Mouse (Mus musculus): ENCODE measurements around the gene Hoxb5.

The Hoxb5 gene

DNA sequence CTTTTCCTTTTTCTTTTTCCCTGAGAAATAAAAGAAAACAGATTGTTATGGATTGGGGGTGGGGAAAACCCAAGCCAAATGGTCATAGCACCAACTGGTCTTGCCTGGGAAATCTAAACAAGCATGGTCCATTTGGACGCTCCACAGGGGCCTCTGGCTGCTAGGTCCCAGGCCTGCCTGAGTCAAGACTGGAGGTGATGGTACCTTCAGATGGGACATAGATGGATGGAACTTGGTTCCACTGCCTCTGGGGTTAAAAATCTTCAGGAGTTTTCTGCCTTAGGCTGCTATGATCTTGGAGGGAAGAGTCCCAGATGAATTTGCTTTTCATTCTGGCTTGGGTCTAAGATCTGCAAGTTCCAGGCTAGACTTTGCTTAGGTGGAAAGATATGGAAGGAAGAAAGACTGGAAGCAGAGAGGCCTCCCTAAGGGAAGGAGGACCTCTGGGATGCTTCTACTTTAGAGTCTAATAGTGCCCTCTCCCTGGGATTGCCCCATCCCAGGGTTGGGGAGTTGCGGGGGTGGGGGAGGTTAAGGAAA, 40.1 kb downstream of the Hoxb5 start:
- no peak for DNase-seq

GRCm38 (mm10) chr11:96344061-96344877, 41.1 kb downstream of the Hoxb5 start:
- DNase-seq = no peak

DNA sequence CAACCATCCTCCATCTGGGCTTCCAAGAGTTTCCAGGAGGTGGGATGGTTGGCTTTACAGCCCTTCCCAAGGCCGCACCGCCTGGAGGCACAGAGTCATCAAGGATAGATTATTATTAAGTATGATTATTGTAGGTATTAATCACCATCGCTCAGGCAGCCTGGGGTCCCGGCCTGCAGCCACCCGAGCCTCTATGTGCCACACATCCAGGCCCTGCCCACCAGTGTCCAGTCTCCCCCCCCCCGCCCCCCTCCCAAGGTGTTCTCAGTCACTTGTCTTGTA, 41.7 kb downstream of the Hoxb5 start:
- no peak for DNase-seq

- no peak for DNase-seq
Measured at GRCm38 (mm10) chr11:96345220-96345892, 42.2 kb downstream of the Hoxb5 start.

DNA sequence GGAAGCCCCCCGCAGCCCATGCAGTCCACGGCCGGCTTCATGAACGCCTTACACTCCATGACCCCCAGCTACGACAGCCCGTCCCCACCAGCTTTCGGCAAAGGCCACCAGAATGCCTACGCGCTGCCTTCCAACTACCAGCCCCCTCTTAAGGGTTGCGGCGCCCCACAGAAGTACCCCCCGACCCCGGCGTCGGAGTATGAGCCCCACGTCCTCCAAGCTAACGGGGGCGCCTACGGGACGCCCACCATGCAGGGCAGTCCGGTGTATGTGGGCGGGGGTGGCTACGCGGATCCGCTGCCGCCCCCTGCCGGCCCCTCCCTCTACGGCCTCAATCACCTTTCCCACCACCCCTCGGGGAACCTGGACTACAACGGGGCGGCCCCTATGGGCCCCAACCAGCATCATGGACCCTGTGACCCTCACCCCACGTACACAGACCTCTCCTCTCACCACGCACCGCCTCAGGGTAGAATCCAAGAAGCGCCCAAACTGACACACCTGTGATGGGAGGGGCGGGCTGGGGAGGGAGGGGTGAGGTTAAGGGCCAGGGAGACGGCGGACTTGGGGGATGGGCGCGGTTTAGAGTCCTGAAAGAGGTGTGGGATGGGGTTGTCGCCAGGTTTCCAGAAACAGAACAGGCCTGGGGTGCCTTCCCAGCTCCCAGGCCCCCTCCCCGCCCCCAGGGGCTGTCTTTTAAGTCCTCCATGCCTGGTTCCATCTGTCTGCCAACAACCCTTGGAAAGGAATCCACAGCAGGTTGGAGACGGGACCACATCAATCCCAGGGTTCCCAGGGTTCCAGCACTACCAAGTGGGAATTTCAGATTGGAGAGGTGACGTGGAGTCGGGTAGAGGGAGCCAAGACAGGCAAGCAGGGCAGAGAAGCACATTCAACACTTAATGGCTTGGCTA, 43.0 kb downstream of the Hoxb5 start:
- no peak for DNase-seq

- DNase-seq = no peak
Measured at GRCm38 (mm10) chr11:96346916-96347520, 43.9 kb downstream of the Hoxb5 start.

DNA sequence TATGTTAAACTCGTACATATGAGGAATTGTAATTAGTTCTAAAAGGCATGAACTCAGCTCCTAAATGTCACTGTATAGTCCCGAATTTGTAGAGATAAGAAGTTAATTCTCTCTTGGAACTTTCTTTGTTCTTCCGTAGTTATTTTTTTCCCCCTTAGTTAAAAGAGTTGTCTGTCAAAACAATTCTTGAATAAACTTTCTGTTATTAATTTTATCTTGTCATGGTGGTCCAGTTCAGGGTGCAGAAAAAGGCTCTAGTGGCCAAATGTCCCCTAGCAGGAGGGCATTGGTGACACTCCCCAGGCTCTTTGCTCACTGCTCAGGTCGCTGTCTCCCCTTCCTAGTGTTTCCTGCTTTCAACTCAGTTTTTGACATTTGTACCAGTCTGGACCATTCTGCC, 44.6 kb downstream of the Hoxb5 start:
- DNase-seq = no peak

DNA sequence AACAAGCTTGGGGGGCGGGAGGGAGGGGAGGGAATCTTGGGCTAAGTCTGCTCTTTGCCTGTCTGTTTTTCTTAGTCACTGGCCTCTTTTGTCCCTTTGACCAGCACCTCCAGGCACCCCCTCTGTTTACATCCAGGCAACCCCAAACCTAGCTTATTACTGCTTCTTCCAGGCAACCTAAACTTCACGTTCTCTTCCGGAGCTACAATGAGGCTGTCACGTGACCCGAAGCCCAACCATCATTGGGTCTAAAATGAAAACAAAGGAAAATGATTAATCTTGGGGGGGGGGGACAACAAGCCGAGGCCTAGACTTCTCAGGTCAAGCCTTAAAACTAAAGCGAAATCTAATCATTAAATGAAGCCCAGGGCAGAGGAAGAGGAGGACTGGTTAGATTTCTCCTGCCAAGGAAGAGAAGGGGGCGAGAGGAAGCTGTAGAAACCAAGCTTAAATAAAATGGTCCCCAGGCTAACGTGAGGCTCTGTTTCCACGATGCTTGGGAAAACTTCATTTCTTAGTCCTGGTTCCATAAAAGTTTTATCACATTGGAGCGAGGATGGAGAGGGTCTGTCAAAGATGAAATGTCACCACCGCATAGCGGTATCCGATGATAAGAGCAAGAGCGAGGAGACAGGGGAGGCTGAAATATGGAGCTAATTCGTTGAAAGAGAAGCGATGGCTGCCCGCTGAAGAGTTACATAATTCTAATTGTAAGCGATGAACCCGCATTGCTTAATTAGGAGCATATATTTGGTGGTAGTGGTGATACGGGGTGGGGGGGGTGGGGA, 45.2 kb downstream of the Hoxb5 start:
- no peak for DNase-seq

DNA sequence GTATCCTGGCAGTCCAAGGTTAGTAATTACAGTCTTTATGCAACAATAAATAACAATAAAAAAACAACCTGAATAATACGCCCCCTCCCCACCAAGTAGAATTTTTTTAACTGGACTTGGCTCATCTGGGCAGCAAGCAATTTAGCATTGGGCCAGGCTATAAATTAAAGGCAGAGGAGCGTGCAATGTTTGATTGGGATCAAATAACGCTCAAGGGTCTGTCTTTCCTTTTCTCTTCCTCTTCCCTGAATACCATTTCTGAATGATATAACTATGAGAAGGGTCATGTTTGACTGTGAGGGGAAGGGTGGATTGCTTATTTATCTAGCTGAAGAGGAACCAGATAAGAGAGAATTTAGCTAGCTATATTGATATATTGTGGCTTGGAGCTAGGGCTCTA, 45.9 kb downstream of the Hoxb5 start:
- DNase-seq = no peak

- DNase-seq = no peak
Measured at GRCm38 (mm10) chr11:96349491-96350340, 46.6 kb downstream of the Hoxb5 start.

GRCm38 (mm10) chr11:96350341-96350624, 47.1 kb downstream of the Hoxb5 start, which contains the start of gene Hoxb2:
TSS of gene Hoxb2 (plus strand) at chr11:96350525.
- no peak for DNase-seq

DNA sequence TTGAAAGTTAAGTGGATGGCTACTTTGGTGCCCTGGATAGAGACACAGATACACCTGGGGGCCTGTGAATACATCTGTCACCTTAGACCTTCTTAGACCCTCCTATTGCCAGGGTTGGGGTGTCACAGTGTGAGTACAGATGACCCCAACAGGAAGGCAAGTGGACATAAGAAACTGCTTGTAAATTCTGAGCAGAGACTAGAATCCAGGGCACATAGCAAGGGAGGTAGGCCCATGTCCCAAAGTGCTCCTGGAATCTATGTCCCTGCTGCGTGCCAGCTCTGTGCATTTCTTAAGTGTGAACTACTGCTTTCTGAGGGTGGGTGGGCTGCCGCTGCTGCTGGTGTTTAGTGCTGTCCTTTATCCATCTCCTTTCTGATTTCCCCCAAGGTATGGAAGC, 47.7 kb downstream of the Hoxb5 start:
- no peak for DNase-seq

DNA sequence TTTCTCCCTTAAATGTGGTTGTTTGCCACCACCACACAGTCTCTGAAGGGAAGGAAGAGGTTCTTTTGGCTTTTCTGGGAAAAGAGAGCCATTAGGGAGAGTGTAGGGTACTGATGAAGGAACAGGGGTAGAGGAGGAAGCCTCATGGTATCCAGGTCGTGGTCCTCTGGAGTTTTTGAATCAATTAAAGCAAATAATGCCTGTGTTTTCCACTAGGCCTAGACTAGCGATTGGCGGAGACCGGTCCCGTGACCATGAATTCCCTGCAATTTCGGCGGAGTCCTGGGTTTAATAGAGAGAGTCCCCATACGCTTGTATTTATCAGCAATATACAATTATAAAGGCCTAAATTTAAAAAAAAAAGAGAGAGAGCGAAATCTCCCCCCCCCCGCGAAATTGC, 48.2 kb downstream of the Hoxb5 start:
- DNase-seq = no peak

DNA sequence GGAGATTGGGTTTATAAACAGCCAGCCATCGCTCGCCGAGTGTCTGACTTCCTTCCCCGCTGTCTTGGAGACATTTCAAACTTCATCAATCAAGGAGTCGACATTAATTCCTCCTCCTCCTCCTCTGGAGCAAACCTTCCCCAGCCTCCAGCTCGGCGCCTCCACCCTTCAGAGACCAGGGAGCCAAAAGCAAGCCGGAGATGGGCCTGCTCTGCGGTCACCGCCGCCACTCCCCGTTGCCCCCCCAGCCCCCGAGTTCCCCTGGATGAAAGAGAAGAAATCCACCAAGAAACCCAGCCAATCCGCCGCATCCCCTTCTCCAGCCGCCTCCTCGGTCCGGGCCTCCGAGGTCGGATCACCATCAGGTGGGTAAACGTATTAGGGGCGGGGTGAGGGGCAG, 48.7 kb downstream of the Hoxb5 start:
- DNase-seq = no peak

DNA sequence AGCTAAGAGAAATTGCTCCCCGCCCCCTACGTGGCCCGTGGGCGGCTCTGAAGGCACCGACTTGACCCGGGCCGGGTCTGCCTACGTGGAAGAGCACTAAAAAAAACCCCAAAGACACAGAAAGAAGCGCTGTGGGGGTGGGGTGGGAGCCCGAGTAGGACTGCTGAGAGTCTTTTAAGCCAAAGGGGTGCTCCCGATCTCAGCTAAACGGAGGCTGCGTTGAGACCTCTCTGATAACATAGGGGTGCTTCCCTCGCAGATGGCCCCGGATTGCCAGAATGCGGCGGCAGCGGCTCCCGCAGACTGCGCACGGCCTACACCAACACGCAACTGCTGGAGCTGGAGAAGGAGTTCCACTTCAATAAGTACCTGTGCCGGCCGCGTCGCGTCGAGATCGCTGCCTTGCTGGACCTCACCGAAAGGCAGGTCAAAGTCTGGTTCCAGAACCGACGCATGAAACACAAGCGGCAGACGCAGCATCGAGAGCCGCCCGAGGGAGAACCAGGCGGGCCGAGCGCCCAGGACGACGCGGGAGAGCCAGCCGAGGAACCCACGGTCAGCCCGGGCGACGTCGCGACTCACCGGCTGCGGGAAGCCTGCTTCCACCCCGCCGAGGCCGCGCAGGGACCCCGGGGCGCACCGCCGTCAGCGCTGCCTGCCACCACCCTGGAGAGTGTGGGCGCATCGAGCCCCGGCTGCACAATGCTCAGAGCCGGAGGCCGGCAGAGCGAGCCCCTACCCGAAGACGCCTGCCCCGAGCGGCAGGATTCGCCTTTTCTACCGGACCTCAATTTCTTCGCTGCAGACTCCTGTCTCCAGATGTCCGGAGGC, 49.8 kb downstream of the Hoxb5 start:
- no peak for DNase-seq

GRCm38 (mm10) chr11:96353522-96353841, 50.3 kb downstream of the Hoxb5 start:
- no peak for DNase-seq

- DNase-seq = no peak
Measured at GRCm38 (mm10) chr11:96353939-96354338, 50.8 kb downstream of the Hoxb5 start.

DNA sequence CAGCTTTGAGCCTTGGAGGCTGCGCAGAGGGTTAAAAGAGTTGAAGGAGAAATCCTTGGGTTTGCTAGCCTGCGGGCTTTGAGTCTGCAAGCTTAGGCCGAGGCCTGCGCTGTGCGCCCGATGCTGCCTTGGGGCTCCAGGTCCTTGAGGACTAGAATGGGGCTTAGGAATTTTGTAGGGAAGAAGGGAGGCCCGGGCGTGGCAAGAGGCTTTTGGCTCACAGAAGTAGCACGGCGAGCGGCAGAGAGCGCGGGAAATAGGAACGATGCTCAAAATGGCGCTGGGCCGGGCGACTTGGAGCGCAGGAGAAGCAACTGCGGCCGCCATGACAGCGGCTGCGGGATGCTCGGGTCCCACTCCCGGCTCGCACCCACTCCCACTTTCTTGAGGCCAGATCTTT, 51.2 kb downstream of the Hoxb5 start:
- DNase-seq = no peak

DNA sequence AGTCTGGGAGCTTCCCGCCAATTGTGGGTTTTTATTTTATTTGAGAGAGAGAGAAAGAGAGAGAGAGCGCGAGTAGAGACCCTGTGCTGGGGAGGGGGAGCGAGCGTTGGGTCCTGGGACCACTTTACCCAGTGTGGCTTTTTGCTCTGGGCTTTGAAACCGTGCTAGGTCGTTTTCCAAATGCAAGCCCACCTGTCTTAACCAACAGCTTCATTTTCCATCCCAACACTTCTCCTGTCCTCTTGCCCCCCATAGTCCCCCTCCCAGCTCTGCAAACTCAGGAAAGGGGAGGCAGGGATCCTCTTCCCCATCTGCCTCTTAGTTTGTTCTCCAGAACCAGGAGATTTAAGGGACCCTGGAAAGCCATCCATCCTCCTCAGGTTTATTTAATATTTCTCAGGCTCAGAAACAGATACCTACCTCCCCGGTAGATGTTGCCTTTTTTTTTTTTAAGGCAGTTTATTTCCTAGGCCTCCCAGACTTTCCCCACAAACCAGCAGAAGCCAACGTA, 51.7 kb downstream of the Hoxb5 start:
- no peak for DNase-seq

Measured in cerebellum, adult 18-20 months (tissue).